ENCODE assay signal across 30 mouse cellular contexts in the genomic region with DNA sequence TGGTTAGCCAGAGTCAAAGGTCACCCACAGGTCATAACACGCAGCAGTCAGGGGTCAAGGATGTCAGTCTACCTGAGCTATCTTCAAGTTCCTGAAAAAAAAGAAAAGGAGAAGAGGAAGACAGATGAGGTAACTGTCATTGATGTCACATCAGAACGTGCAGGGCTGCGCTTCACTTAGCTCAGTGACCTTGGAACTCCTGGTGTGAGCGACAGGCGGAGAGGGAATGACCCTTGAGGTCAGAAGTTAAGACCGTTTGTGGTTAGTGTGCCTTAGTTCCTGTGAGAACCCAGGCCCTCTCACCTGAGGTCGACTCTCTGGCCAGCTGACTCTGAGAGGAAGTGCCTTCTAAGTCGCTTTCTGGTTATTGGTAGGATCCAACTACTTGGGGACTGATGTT. TPM values are rescaled to one million over a fixed set of nuclear protein-coding genes. Genes with fewer than 3 reads are reported as not detected.
DNase-seq lines count a peak whose midpoint lies in the region; ATAC-seq and TF ChIP-seq lines count a peak whose summit lies in the region.
"Had no signal": no experiment of that assay in that cellular context is flagged by ENCODE, and none has a peak within 500 bp of the region (broad histone marks: within the 10 kb centered on the region; RNA-seq: fewer than 3 reads in every experiment).

No protein-coding gene starts in this region.

- no peaks in the 10 kb centered on the region for H3K9me3 ChIP-seq in heart, embryonic 10.5 days
- no peaks in the 10 kb centered on the region for H3K9me3 ChIP-seq in heart, embryonic 12.5 days (replicated peaks)
- H3K9me3 ChIP-seq in liver, embryonic 16.5 days (replicated peaks; ENCODE audit: control insufficient read depth, low read length) = no peaks in the 10 kb centered on the region
- no peaks in the 10 kb centered on the region for H3K9me3 ChIP-seq in stomach, postnatal 0 days (ENCODE audit: control insufficient read depth, low read length)
- H3K9me3 ChIP-seq: embryonic facial prominence, embryonic 12.5 days; heart, embryonic 15.5 days; limb, embryonic 15.5 days; neural tube, embryonic 12.5 days had no signal

- intact Hi-C loops in left cerebral cortex, postnatal 25 days (cut with DNase I) = no loop called here

- TF ChIP-seq EP300 in stomach, postnatal 0 days (optimal IDR thresholded peaks at IDR 0.05) = no peak

- H3K36me3 ChIP-seq in heart, embryonic 10.5 days = no peaks in the 10 kb centered on the region
- no peaks in the 10 kb centered on the region for H3K36me3 ChIP-seq in heart, embryonic 12.5 days
- no peaks in the 10 kb centered on the region for H3K36me3 ChIP-seq in liver, embryonic 16.5 days (ENCODE audit: control insufficient read depth, insufficient read depth)
- no peaks in the 10 kb centered on the region for H3K36me3 ChIP-seq in splenic B cell, adult 2 months (ENCODE audit: control insufficient read depth, insufficient read depth, low read length, poor library complexity, severe bottlenecking)
- no peaks in the 10 kb centered on the region for H3K36me3 ChIP-seq in stomach, postnatal 0 days (ENCODE audit: control insufficient read depth, insufficient read depth, low read length)
- H3K36me3 ChIP-seq: embryonic facial prominence, embryonic 12.5 days; heart, embryonic 15.5 days; limb, embryonic 15.5 days; neural tube, embryonic 12.5 days had no signal

- no peak overlapping the region for H3K4me3 ChIP-seq in heart, embryonic 10.5 days
- H3K4me3 ChIP-seq in heart, embryonic 12.5 days = no peak overlapping the region
- no peak overlapping the region for H3K4me3 ChIP-seq in liver, embryonic 16.5 days (ENCODE audit: low read depth, low read length)
- no peak overlapping the region for H3K4me3 ChIP-seq in stomach, postnatal 0 days (ENCODE audit: low read depth, low read length)
- H3K4me3 ChIP-seq: embryonic facial prominence, embryonic 12.5 days; erythroblast, embryonic 14.5 days; heart, embryonic 15.5 days; limb, embryonic 15.5 days; neural tube, embryonic 12.5 days had no signal

- ATAC-seq in heart, embryonic 12.5 days (ENCODE audit: insufficient number of reproducible peaks, low FRiP score) = no peak
- ATAC-seq in liver, embryonic 16.5 days (ENCODE audit: low read depth) = no peak
- no peak for ATAC-seq in stomach, postnatal 0 days (ENCODE audit: low FRiP score, low TSS enrichment)
- ATAC-seq: hindbrain, embryonic 16.5 days; intestine, postnatal 0 days had no signal

- H3K27ac ChIP-seq in heart, embryonic 10.5 days = peak overlapping the region; percentile 17
- H3K27ac ChIP-seq in heart, embryonic 12.5 days (ENCODE audit: poor library complexity, severe bottlenecking) = no peak overlapping the region
- peak overlapping the region; percentile 87 for H3K27ac ChIP-seq in liver, embryonic 16.5 days (ENCODE audit: low read length)
- no peak overlapping the region for H3K27ac ChIP-seq in stomach, postnatal 0 days (replicated peaks)
- H3K27ac ChIP-seq: embryonic facial prominence, embryonic 12.5 days; heart, embryonic 15.5 days; limb, embryonic 15.5 days; neural tube, embryonic 12.5 days had no signal

- H3K9ac ChIP-seq in heart, embryonic 12.5 days = no peak overlapping the region
- peak overlapping the region; percentile 53 for H3K9ac ChIP-seq in liver, embryonic 16.5 days (ENCODE audit: low read depth, low read length)
- no peak overlapping the region for H3K9ac ChIP-seq in stomach, postnatal 0 days (ENCODE audit: low read length)
- H3K9ac ChIP-seq: embryonic facial prominence, embryonic 12.5 days; heart, embryonic 15.5 days; limb, embryonic 15.5 days; neural tube, embryonic 12.5 days had no signal

- peaks cover 9% of the 10 kb centered on the region for H3K4me1 ChIP-seq in heart, embryonic 10.5 days
- H3K4me1 ChIP-seq in heart, embryonic 12.5 days (replicated peaks) = no peaks in the 10 kb centered on the region
- peaks cover 56% of the 10 kb centered on the region for H3K4me1 ChIP-seq in liver, embryonic 16.5 days (ENCODE audit: control insufficient read depth, low read depth, low read length)
- H3K4me1 ChIP-seq in stomach, postnatal 0 days (replicated peaks; ENCODE audit: control insufficient read depth, insufficient read depth) = no peaks in the 10 kb centered on the region
- H3K4me1 ChIP-seq: embryonic facial prominence, embryonic 12.5 days; neural tube, embryonic 12.5 days had no signal

- no peak overlapping the region for H3K4me2 ChIP-seq in heart, embryonic 12.5 days
- no peak overlapping the region for H3K4me2 ChIP-seq in liver, embryonic 16.5 days (ENCODE audit: low read depth, low read length)
- no peak overlapping the region for H3K4me2 ChIP-seq in stomach, postnatal 0 days (replicated peaks; ENCODE audit: low read depth)
- H3K4me2 ChIP-seq: embryonic facial prominence, embryonic 12.5 days; heart, embryonic 15.5 days; limb, embryonic 15.5 days; midbrain, embryonic 11.5 days; neural tube, embryonic 12.5 days had no signal

- TF ChIP-seq CTCF in stomach, postnatal 0 days (IDR thresholded peaks at IDR 0.05; ENCODE audit: low read depth) = no peak

- no peak for DNase-seq in heart, embryonic 10.5 days (ENCODE audit: low spot score)
- DNase-seq in liver = peak; percentile 41
- DNase-seq in splenic B cell, adult 2 months (ENCODE audit: low read depth, low spot score) = peak; percentile 82
- DNase-seq in left cerebral cortex, postnatal 25 days (ENCODE audit: low spot score in 2 of 2) = no peak
- no peak for DNase-seq in stomach, postnatal 0 days (ENCODE audit: low spot score)
- DNase-seq in right cerebral cortex, postnatal 4 days = no peak
- DNase-seq: adrenal gland, adult 2 months; cerebellum, adult 9-10 months; heart, postnatal 4 days; lung, postnatal 36 days; right cerebral cortex, adult 18-20 months; thymus, postnatal 4 days had no signal

- WGBS in heart, embryonic 10.5 days = 58% methylated on average over 8 of the region's 8 CpGs
- WGBS in heart, embryonic 12.5 days = 57% methylated on average over 8 of the region's 8 CpGs
- 39% methylated on average over 8 of the region's 8 CpGs for WGBS in liver, embryonic 16.5 days (ENCODE audit: insufficient replicate concordance)
- WGBS in stomach, postnatal 0 days = 51% methylated on average over 8 of the region's 8 CpGs

- H3K27me3 ChIP-seq in heart, embryonic 10.5 days (ENCODE audit: insufficient read depth, poor library complexity, severe bottlenecking) = no peaks in the 10 kb centered on the region
- H3K27me3 ChIP-seq in heart, embryonic 12.5 days (replicated peaks) = no peaks in the 10 kb centered on the region
- H3K27me3 ChIP-seq in liver, embryonic 16.5 days (ENCODE audit: control insufficient read depth, insufficient read depth, low read depth, low read length) = no peaks in the 10 kb centered on the region
- H3K27me3 ChIP-seq in splenic B cell, adult 2 months (ENCODE audit: control insufficient read depth, insufficient read depth, low read length, poor library complexity, severe bottlenecking) = no peaks in the 10 kb centered on the region
- H3K27me3 ChIP-seq in stomach, postnatal 0 days (ENCODE audit: control insufficient read depth, insufficient read depth, low read length) = no peaks in the 10 kb centered on the region
- H3K27me3 ChIP-seq: embryonic facial prominence, embryonic 12.5 days; heart, embryonic 15.5 days; limb, embryonic 15.5 days; neural tube, embryonic 12.5 days had no signal

RNA-seq across cellular contexts. Expression of a gene that starts 20.1 kb away (rescaled TPM):
- polyA plus RNA-seq in heart, embryonic 10.5 days (2016; fragmentation: Nextera tagmentation; extraction: Ambion mirVana) = 28.7 and 31.4 TPM in 2 replicates
- polyA plus RNA-seq in heart, embryonic 12.5 days (2016; fragmentation: Nextera tagmentation; extraction: Ambion mirVana) = 25.1 and 27.0 TPM in 2 replicates
- 74.7 and 80.0 TPM in 2 replicates for polyA plus RNA-seq in liver, embryonic 16.5 days (2015; fragmentation: Nextera tagmentation; extraction: Ambion mirVana)
- total RNA-seq in left cerebral cortex, postnatal 25 days (2021) = 1 to 10 TPM; 6.8 to 7.4 TPM
- 28.6 and 32.8 TPM in 2 replicates for polyA plus RNA-seq in stomach, postnatal 0 days (2015; fragmentation: Nextera tagmentation; extraction: Ambion mirVana)

RNA-seq across cellular contexts. Expression of a gene that starts 38.7 kb away (rescaled TPM):
- not detected in 2 replicates for polyA plus RNA-seq in heart, embryonic 10.5 days (2016; fragmentation: Nextera tagmentation; extraction: Ambion mirVana)
- not detected in 2 replicates for polyA plus RNA-seq in heart, embryonic 12.5 days (2016; fragmentation: Nextera tagmentation; extraction: Ambion mirVana)
- polyA plus RNA-seq in liver, embryonic 16.5 days (2015; fragmentation: Nextera tagmentation; extraction: Ambion mirVana) = not detected in 2 replicates
- not detected for total RNA-seq in left cerebral cortex, postnatal 25 days (2021)
- polyA plus RNA-seq in stomach, postnatal 0 days (2015; fragmentation: Nextera tagmentation; extraction: Ambion mirVana) = not detected in 2 replicates
- total RNA-seq: adrenal gland, adult 2 months; gastrocnemius, adult 18-20 months; heart, postnatal 4 days; layer of hippocampus, postnatal 14 days; left cerebral cortex, postnatal 14 days had no signal
- polyA plus RNA-seq: adrenal gland, adult 2 months; cortical plate, adult 2 months; embryonic facial prominence, embryonic 12.5 days; erythroblast, embryonic 14.5 days; gonadal fat pad, adult 2 months; heart, embryonic 15.5 days; hindbrain, embryonic 16.5 days; intestine, postnatal 0 days; kidney, embryonic 16.5 days; large intestine, adult 2 months; limb, embryonic 15.5 days; midbrain, embryonic 11.5 days; neural tube, embryonic 12.5 days; small intestine, adult 2 months had no signal

RNA-seq across cellular contexts. Expression of a gene that starts 38.9 kb away (rescaled TPM):
- polyA plus RNA-seq in heart, embryonic 10.5 days (2016; fragmentation: Nextera tagmentation; extraction: Ambion mirVana) = 13.6 and 14.4 TPM in 2 replicates
- polyA plus RNA-seq in heart, embryonic 12.5 days (2016; fragmentation: Nextera tagmentation; extraction: Ambion mirVana) = 13.8 and 14.9 TPM in 2 replicates
- 2.7 TPM in 2 replicates for polyA plus RNA-seq in liver, embryonic 16.5 days (2015; fragmentation: Nextera tagmentation; extraction: Ambion mirVana)
- 10 to 100 TPM; 42.3 to 43.2 TPM for total RNA-seq in left cerebral cortex, postnatal 25 days (2021)
- polyA plus RNA-seq in stomach, postnatal 0 days (2015; fragmentation: Nextera tagmentation; extraction: Ambion mirVana) = 6.9 and 7.8 TPM in 2 replicates

RNA-seq across cellular contexts. Expression of a gene that starts 41.5 kb away (rescaled TPM):
- polyA plus RNA-seq in heart, embryonic 10.5 days (2016; fragmentation: Nextera tagmentation; extraction: Ambion mirVana) = 1.3 and 1.5 TPM in 2 replicates
- 0.80 and 1.0 TPM in 2 replicates for polyA plus RNA-seq in heart, embryonic 12.5 days (2016; fragmentation: Nextera tagmentation; extraction: Ambion mirVana)
- 0.22 TPM in 1 of 2 replicates, not detected in the other for polyA plus RNA-seq in liver, embryonic 16.5 days (2015; fragmentation: Nextera tagmentation; extraction: Ambion mirVana)
- total RNA-seq in left cerebral cortex, postnatal 25 days (2021) = not detected
- polyA plus RNA-seq in stomach, postnatal 0 days (2015; fragmentation: Nextera tagmentation; extraction: Ambion mirVana) = 0.22 and 0.42 TPM in 2 replicates
- total RNA-seq: adrenal gland, adult 2 months; gastrocnemius, adult 18-20 months; heart, postnatal 4 days; layer of hippocampus, postnatal 14 days had no signal
- polyA plus RNA-seq: erythroblast, embryonic 14.5 days; intestine, postnatal 0 days; large intestine, adult 2 months had no signal

Comparison
In these comparisons a context has a peak if more than half of its experiments do, and no peak if none do; other contexts are left out.
1. H3K27ac ChIP-seq: peak in heart, embryonic 10.5 days (single experiment) and liver, embryonic 16.5 days (single experiment); none in heart, embryonic 12.5 days (single experiment) and stomach, postnatal 0 days (single experiment).
2. DNase-seq: peak in liver (single experiment) and splenic B cell, adult 2 months (single experiment); none in heart, embryonic 10.5 days (single experiment), left cerebral cortex, postnatal 25 days (0 of 2), stomach, postnatal 0 days (single experiment) and right cerebral cortex, postnatal 4 days (single experiment).